ENCODE assay signal across 23 mouse cellular contexts in genomic region chr5:88692586-88692985, GRCm38 (mm10).
"Had no signal": no experiment of that assay in that cellular context is flagged by ENCODE, and none has a peak within 500 bp of the region (broad histone marks: within the 10 kb centered on the region; RNA-seq: fewer than 3 reads in every experiment).

No protein-coding gene starts in this region.

- ATAC-seq: hindbrain, postnatal 0 days; intestine, embryonic 16.5 days had no signal

- H3K4me1 ChIP-seq: heart, embryonic 10.5 days; hindbrain, embryonic 13.5 days; hindbrain, embryonic 15.5 days; kidney, embryonic 15.5 days; limb, embryonic 13.5 days; limb, embryonic 15.5 days had no signal

- H3K4me3 ChIP-seq: heart, embryonic 10.5 days; heart, embryonic 12.5 days; hindbrain, embryonic 13.5 days; hindbrain, embryonic 15.5 days; kidney, embryonic 15.5 days; limb, embryonic 13.5 days; limb, embryonic 15.5 days; liver, embryonic 13.5 days had no signal

- H3K4me2 ChIP-seq: heart, embryonic 12.5 days; hindbrain, embryonic 13.5 days; hindbrain, embryonic 15.5 days; kidney, embryonic 15.5 days; limb, embryonic 13.5 days; limb, embryonic 15.5 days; liver, embryonic 13.5 days had no signal

- H3K27me3 ChIP-seq: heart, embryonic 12.5 days; hindbrain, embryonic 13.5 days; hindbrain, embryonic 15.5 days; kidney, embryonic 15.5 days; limb, embryonic 13.5 days; limb, embryonic 15.5 days; liver, embryonic 13.5 days had no signal

- H3K9ac ChIP-seq: heart, embryonic 12.5 days; hindbrain, embryonic 13.5 days; hindbrain, embryonic 15.5 days; kidney, embryonic 15.5 days; limb, embryonic 13.5 days; limb, embryonic 15.5 days; liver, embryonic 13.5 days had no signal

- H3K9me3 ChIP-seq: heart, embryonic 10.5 days; heart, embryonic 12.5 days; hindbrain, embryonic 13.5 days; hindbrain, embryonic 15.5 days; kidney, embryonic 15.5 days; limb, embryonic 13.5 days; limb, embryonic 15.5 days; liver, embryonic 13.5 days had no signal

- H3K27ac ChIP-seq: heart, embryonic 10.5 days; hindbrain, embryonic 13.5 days; hindbrain, embryonic 15.5 days; hindbrain, postnatal 0 days; kidney, embryonic 15.5 days; kidney, postnatal 0 days; limb, embryonic 13.5 days; limb, embryonic 15.5 days; liver, embryonic 13.5 days had no signal

- H3K36me3 ChIP-seq: heart, embryonic 10.5 days; heart, embryonic 12.5 days; hindbrain, embryonic 13.5 days; hindbrain, embryonic 15.5 days; kidney, embryonic 15.5 days; limb, embryonic 13.5 days; limb, embryonic 15.5 days; liver, embryonic 13.5 days had no signal

- DNase-seq: gastrocnemius, postnatal 14 days; gastrocnemius, postnatal 36 days; heart, adult 18-20 months; heart, postnatal 10 days; kidney, adult 11 months; kidney, adult 2 months; kidney, adult 9 months; kidney, postnatal 14 days; kidney, postnatal 36 days; layer of hippocampus, adult 9-11 months; layer of hippocampus, postnatal 36 days; left cerebral cortex, postnatal 4 days; liver, embryonic 13.5 days had no signal
